Mouse (Mus musculus): ENCODE data around the gene Spcs2.

GRCm38 (mm10) chr7:99865219-99865618 is 2.0 kb upstream of the Spcs2 start:
- TF ChIP-seq CTCF (IDR thresholded peaks at IDR 0.05; ENCODE audit: low read depth, low read length) = no peak
- no peak for TF ChIP-seq POLR2AphosphoS5 (IDR thresholded peaks at IDR 0.05; ENCODE audit: insufficient replicate concordance, low read depth, low read length)
- no peak for TF ChIP-seq GATA1 (IDR thresholded peaks at IDR 0.05; ENCODE audit: borderline replicate concordance, low read length)
- no peak for TF ChIP-seq TAL1 (conservative IDR thresholded peaks at IDR 0.05; ENCODE audit: low read depth, low read length)
- TF ChIP-seq GATA2 (IDR thresholded peaks at IDR 0.05; ENCODE audit: borderline replicate concordance, low read depth, low read length) = no peak
